Mouse (Mus musculus) bone marrow, adult 2 months (tissue): ENCODE data around the gene Slc6a6.

Experiments used
- CTCF ChIP-seq: fragments of 200-500 bp; IDR thresholded peaks from 2 replicates; pipeline ENCODE4 v1.5.1; 2011; ENCODE audit warnings: low read length, control low read depth; ENCODE audit not compliant: control insufficient read depth, insufficient read depth
- POLR2A ChIP-seq: fragments of 200-500 bp; IDR thresholded peaks from 2 replicates; pipeline ENCODE4 v1.6.1; 2011; ENCODE audit warnings: low read depth, mild to moderate bottlenecking, control low read depth, low read length, borderline replicate concordance; ENCODE audit not compliant: control insufficient read depth

DNA sequence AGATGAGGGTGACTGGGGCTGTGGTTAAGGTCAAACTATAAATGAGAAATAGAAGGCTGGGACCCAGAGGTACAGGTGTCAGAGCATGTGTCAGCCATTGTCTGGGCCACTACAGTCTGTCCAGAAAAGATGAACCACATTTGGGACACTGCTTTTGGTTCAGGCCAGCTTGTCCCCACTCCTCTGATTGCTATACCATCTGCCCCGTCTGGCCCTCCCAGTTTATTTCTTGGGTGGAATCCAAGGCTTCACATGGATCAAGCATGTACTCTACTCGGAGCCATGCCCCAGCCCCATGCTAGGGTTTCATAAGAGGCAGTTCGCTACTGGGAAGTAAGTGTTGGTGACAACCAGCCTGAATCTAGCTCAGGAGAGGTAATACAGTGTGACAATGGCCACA lies 61.4 kb downstream of the Slc6a6 start:
- TF ChIP-seq POLR2A, result no peak
- no peak for TF ChIP-seq CTCF
